Mouse (Mus musculus): ENCODE data around the gene Gm9970. TPM values are rescaled to one million over a fixed set of nuclear protein-coding genes. Genes with fewer than 3 reads are reported as not detected.

Gene Gm9970
- polyA plus RNA-seq, 1 experiment from 2014 or later = not detected

GRCm38 (mm10) chr5:31194486-31195485 is 46.2 kb downstream of the Gm9970 start:
- H3K9ac ChIP-seq = peak overlapping the region; percentile 91
- DNase-seq = no peak
- peak overlapping the region; percentile 75 for H3K4me2 ChIP-seq
- H3K4me1 ChIP-seq (replicated peaks) = peaks cover 42% of the 10 kb centered on the region
- WGBS (ENCODE audit: insufficient replicate concordance) = 84% methylated on average over 16 of the region's 16 CpGs
- H3K27ac ChIP-seq = peak overlapping the region; percentile 87; the same call in 1 of the 2 replicates
- no peaks in the 10 kb centered on the region for H3K9me3 ChIP-seq (replicated peaks)
- ATAC-seq (ENCODE audit: low read depth) = no peak
- no peaks in the 10 kb centered on the region for H3K27me3 ChIP-seq
- peaks cover 72% of the 10 kb centered on the region for H3K36me3 ChIP-seq
- H3K4me3 ChIP-seq (replicated peaks) = peak overlapping the region; percentile 82

DNA sequence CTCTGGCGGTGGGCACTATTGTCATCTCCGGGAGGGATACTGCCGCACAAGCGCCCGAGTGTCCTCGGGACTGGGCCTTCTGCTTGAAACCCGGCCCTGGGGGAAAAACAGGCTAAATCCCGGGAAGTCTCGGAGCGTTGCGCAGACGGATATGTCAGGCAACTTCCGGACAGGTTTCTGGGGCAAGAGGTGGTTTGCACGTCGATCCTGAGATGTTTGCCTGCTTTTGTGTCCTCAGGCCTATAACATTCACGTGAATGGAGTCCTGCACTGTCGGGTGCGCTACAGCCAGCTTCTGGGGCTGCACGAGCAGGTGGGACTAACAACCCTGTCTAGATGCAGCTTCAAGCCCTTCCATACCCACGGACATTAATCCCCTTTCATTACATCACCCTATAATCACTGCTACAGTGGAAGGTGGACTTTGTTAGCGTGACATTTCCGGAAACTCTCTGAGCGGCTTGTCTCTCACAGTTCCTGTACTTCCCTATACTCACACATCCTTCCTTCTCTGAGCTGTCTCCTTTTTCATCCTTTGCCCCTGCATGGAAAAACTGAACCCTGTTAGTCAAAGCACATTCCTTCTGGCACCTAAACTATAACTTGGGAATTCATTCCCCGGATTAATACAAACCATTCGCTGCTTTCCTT is 47.3 kb downstream of the Gm9970 start:
- peak; percentile 36 for DNase-seq
- Histone ChIP-seq H3K27me3 (no peaks in the 10 kb centered on the region), H3K36me3 (peaks cover 71% of the 10 kb centered on the region), H3K4me2 (peak overlapping the region; percentile 75), H3K27ac (peak overlapping the region; percentile 87), H3K9me3 (replicated peaks) (no peaks in the 10 kb centered on the region), H3K4me3 (replicated peaks) (peak overlapping the region; percentile 82), H3K4me1 (replicated peaks) (peaks cover 39% of the 10 kb centered on the region), H3K9ac (peak overlapping the region; percentile 91)
- 6% methylated on average over 25 of the region's 25 CpGs for WGBS (ENCODE audit: insufficient replicate concordance)
- ATAC-seq (ENCODE audit: low read depth) = no peak

GRCm38 (mm10) chr5:31192939-31193630 is 47.9 kb downstream of the Gm9970 start, which contains the start of the genes Snx17 and Eif2b4:
TSS of gene Snx17 (plus strand) at chr5:31193227.
TSS of gene Eif2b4 (minus strand) at chr5:31193430.
- Histone ChIP-seq H3K27me3 (no peaks in the 10 kb centered on the region), H3K9me3 (replicated peaks) (no peaks in the 10 kb centered on the region), H3K4me2 (peak within 1 kb of the TSS; percentile 89), H3K4me1 (replicated peaks) (peaks cover 39% of the 10 kb centered on the region), H3K36me3 (peaks cover 71% of the 10 kb centered on the region), H3K9ac (peak within 1 kb of the TSS; percentile 96), H3K27ac (peak within 1 kb of the TSS; percentile 89), H3K4me3 (replicated peaks) (peak within 1 kb of the TSS; percentile 82)
- ATAC-seq (ENCODE audit: low read depth) = peak; percentile 96
- DNase-seq = peak; percentile 99
- under 1% methylated on average over 48 of the region's 48 CpGs for WGBS (ENCODE audit: insufficient replicate concordance)

DNA sequence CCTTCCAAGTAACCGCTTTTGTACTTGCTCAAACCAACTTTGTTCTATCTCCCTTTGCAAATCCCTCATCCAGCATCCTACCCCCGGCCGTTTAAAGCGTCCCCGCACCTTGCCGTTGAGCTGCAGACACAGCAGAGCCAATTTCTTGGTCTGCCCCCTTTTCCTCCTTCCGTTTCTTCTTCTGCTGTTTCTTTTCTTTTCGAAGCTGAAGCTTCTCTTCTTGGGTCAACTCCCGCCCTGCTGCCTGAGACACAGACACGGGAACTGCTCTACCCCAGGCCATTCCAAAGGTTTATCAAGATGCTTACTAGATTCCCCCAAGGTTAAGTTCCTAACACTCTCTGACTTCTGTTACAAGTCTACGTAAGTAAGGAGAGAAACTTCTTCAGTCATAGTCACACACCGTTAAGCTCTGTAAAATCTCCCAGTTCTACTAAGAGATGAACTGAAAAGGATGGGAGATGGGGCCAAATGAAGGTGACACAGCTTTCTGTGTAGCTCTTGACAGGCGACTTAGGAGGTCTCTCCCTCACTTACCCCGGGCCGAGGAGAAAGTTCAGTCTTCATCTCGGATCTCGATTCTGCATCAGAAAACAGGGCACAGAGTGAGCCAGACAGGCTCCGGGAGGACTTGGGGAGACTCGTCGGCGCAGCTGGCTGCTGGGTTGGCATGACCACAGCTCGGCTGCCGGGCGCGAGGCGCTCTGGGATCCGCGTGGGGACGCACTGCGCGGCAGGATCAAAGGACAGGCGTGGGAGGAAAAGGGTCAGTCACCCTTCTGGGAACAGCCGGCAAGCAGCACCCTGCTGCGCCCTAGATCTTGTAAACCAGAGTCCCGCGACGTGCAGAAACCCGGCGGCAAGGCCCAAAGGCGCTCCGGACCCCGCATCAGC is 48.7 kb downstream of the Gm9970 start:
- DNase-seq (no peak), ATAC-seq (ENCODE audit: low read depth) (peak; percentile 57)
- H3K27me3 ChIP-seq = no peaks in the 10 kb centered on the region
- H3K9me3 ChIP-seq (replicated peaks) = no peaks in the 10 kb centered on the region
- peak overlapping the region; percentile 82 for H3K4me3 ChIP-seq (replicated peaks)
- H3K36me3 ChIP-seq = peaks cover 71% of the 10 kb centered on the region
- H3K9ac ChIP-seq = peak overlapping the region; percentile 96
- peak overlapping the region; percentile 89 for H3K4me2 ChIP-seq
- H3K4me1 ChIP-seq (replicated peaks) = peaks cover 34% of the 10 kb centered on the region
- H3K27ac ChIP-seq = peak overlapping the region; percentile 89
- WGBS (ENCODE audit: insufficient replicate concordance) = 11% methylated on average over 42 of the region's 42 CpGs

Other genes starting within 250 kb of the Gm9970 start
- 46.7 and 50.3 TPM in 2 replicates for gene Atraid, start 192.9 kb downstream of the Gm9970 start, polyA plus RNA-seq (2015; fragmentation: Nextera tagmentation; extraction: Ambion mirVana)
- 4.0 and 4.7 TPM in 2 replicates for gene Slc5a6, start 192.3 kb downstream of the Gm9970 start, polyA plus RNA-seq (2015; fragmentation: Nextera tagmentation; extraction: Ambion mirVana)
- 20.1 and 25.5 TPM in 2 replicates for gene Cad, start 186.5 kb downstream of the Gm9970 start, polyA plus RNA-seq (2015; fragmentation: Nextera tagmentation; extraction: Ambion mirVana)
- not detected in 2 replicates for gene Dnajc5g, start 134.9 kb downstream of the Gm9970 start, polyA plus RNA-seq (2015; fragmentation: Nextera tagmentation; extraction: Ambion mirVana)
- gene Slc30a3, start 133.0 kb downstream of the Gm9970 start, polyA plus RNA-seq (2015; fragmentation: Nextera tagmentation; extraction: Ambion mirVana) = 0.36 and 0.45 TPM in 2 replicates
- gene Trim54, start 124.5 kb downstream of the Gm9970 start, polyA plus RNA-seq (2015; fragmentation: Nextera tagmentation; extraction: Ambion mirVana) = 0.13 TPM in 2 replicates
- not detected in 2 replicates for gene Ucn, start 102.4 kb downstream of the Gm9970 start, polyA plus RNA-seq (2015; fragmentation: Nextera tagmentation; extraction: Ambion mirVana)
- gene Mpv17, start 87.0 kb downstream of the Gm9970 start, polyA plus RNA-seq (2015; fragmentation: Nextera tagmentation; extraction: Ambion mirVana) = 18.9 and 19.9 TPM in 2 replicates
- gene Gm29609, start 61.3 kb downstream of the Gm9970 start, polyA plus RNA-seq (2015; fragmentation: Nextera tagmentation; extraction: Ambion mirVana) = 0.36 and 0.52 TPM in 2 replicates
- 31.5 and 37.0 TPM in 2 replicates for gene Gtf3c2, start 61.1 kb downstream of the Gm9970 start, polyA plus RNA-seq (2015; fragmentation: Nextera tagmentation; extraction: Ambion mirVana)
- gene Snx17, start 48.0 kb downstream of the Gm9970 start, polyA plus RNA-seq (2015; fragmentation: Nextera tagmentation; extraction: Ambion mirVana) = 49.6 and 49.7 TPM in 2 replicates
- 57.1 and 64.0 TPM in 2 replicates for gene Eif2b4, start 47.8 kb downstream of the Gm9970 start, polyA plus RNA-seq (2015; fragmentation: Nextera tagmentation; extraction: Ambion mirVana)
- 2.3 and 2.6 TPM in 2 replicates for gene Zfp513, start 38.9 kb downstream of the Gm9970 start, polyA plus RNA-seq (2015; fragmentation: Nextera tagmentation; extraction: Ambion mirVana)
- gene Ppm1g, start 20.5 kb downstream of the Gm9970 start, polyA plus RNA-seq (2015; fragmentation: Nextera tagmentation; extraction: Ambion mirVana) = 169 and 174 TPM in 2 replicates
- gene Nrbp1, start 368 bp downstream of the Gm9970 start, polyA plus RNA-seq (2015; fragmentation: Nextera tagmentation; extraction: Ambion mirVana) = 47.7 and 54.7 TPM in 2 replicates
- gene Krtcap3, start 10.5 kb upstream of the Gm9970 start, polyA plus RNA-seq (2015; fragmentation: Nextera tagmentation; extraction: Ambion mirVana) = 3.4 and 4.4 TPM in 2 replicates
- gene Ift172, start 49.9 kb upstream of the Gm9970 start, polyA plus RNA-seq (2015; fragmentation: Nextera tagmentation; extraction: Ambion mirVana) = 4.4 and 6.7 TPM in 2 replicates
- gene Fndc4, start 54.8 kb upstream of the Gm9970 start, polyA plus RNA-seq (2015; fragmentation: Nextera tagmentation; extraction: Ambion mirVana) = 5.8 and 6.7 TPM in 2 replicates
- gene Gckr, start 56.2 kb upstream of the Gm9970 start, polyA plus RNA-seq (2015; fragmentation: Nextera tagmentation; extraction: Ambion mirVana) = 10.8 and 13.8 TPM in 2 replicates
- 14.5 and 16.3 TPM in 2 replicates for gene Zfp512, start 211.2 kb upstream of the Gm9970 start, polyA plus RNA-seq (2015; fragmentation: Nextera tagmentation; extraction: Ambion mirVana)
- gene 4930548H24Rik, start 244.5 kb upstream of the Gm9970 start, polyA plus RNA-seq (2015; fragmentation: Nextera tagmentation; extraction: Ambion mirVana) = not detected in 2 replicates